Mouse (Mus musculus) c-Kit-positive CD71-negative TER-119-negative erythroid progenitor cells, embryonic 14.5 days (primary cell): ENCODE data around the gene 4930502E18Rik.
"Not testable (repeated sequence)": the region's sequence is repeated elsewhere in the genome, so short reads cannot be mapped to it uniquely, and the experiment has no call there.

ENCODE experiments used
- DNase-seq: peaks from one replicate; pipeline ENCODE4 v3.0.0-alpha.2; 2013; ENCODE audit warnings: low read depth

4930502E18Rik gene

DNA sequence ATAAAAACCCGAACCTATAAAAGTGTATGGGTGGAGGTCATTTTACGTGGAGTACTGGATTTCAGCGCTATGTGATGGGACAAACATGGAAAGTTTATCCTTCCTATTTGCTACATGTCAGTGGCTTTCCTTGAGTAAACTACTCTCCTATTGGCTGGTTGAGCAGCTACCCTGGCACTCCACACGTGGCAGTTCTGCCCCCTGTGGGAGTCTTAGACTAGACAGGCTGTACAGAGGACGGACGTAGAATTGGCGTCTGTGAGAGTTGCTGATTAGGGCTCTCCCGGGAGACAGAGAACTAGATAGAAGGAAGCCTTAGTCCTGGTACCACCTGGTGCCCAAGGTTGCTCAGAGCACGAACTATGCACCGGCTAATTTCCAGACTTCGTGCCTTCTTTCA is at the start of gene 4930502E18Rik:
4930502E18Rik (plus strand) TSS at position 231 of the 400 bp plus-strand sequence.
- no peak for DNase-seq

DNA sequence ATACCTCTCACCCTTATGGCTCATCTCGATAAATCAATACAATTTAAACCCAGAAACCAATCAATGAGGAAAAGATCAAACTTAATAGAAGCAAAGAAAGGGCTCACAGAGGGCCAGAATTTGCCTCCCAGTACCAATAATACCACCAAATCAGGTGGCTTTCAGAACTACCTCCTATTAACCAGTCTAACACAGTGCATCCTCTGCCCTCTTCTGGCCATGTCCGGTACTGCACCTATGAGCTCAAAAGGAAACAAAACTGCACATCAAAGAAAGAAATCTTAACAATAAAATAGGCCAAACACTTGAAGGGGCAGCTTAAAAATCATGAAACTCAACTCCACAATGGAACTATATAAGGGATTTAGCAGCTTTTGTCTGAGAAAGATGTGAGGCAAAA is 47.7 kb upstream of the 4930502E18Rik start:
- not testable (repeated sequence) for DNase-seq

DNA sequence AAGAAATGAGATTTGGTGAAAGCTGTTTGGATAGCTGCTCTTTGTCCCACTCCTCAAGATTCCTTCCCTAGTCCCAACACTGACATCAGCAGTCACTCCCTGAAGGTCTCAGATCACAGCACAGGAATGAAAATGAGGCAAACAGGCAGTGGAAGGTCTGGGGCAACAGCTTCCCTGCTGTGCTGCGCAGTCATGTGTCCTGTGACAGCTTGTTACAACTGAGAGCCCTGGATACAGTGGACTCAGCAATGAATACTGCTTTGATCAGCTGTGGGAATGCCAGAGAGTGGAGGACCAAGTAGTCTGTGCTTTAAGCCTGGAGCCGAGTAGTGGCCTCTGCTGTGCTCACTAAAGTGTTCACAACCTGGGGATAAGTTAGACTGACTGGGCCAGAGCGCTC is 42.0 kb upstream of the 4930502E18Rik start:
- DNase-seq = not testable (repeated sequence)

DNA sequence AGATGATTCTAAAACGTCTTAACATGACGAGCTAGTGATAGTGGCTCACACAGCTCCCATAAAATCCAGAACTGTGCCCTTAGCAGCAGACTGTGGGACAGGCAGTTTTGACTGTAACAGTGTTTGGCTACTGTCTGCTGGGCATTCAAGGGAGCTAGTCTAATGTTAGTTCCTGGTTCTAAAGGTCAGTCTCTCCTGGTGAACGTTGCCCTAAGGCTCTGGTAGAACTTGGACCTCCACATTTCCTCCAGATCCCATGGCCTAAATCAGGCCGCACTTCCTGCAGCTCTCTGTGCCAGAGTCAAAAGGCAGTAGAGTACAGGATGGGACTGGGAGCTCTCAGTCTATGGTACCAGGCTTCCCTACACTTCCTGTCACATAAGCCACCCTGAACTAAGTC is 40.0 kb upstream of the 4930502E18Rik start:
- DNase-seq = not testable (repeated sequence)

DNA sequence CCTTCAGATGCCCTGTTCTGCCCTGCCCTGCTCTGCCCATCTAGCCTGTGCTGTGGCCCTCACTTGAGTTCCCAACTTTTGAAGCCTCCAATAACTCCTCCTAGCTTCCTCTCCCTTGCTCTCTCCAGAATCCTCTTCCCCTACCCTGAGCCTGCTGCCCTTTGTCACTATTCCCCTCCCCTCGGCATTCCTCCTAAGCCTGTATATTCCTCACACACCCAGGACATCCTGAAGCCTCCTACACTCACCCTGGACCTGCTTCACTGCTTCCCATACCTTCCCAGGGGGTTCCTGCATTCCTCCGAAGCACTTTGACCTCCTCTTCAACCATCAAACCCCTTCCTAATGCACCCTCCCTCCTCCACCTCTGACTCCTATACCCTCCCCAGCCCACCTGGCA is 32.6 kb upstream of the 4930502E18Rik start:
- DNase-seq = no peak

DNA sequence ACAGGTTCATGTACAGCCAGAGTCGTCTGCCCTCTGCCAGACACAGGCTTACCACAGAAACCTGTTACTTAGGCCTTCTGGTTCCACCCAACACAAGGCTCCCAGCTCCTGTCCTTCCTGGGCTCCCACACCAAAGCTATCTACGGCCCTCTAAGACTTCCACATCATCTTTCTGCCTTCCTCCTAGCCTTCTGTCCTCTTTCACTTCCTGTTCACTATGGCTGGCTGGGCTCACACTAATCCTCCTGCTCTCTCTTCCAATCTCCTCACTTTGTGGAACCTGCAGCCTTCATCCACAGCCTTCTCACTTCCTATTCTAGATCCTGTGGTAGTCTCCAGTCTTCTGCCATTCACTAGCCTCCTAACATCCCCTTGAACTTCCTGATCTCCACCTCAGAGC is 31.5 kb upstream of the 4930502E18Rik start:
- no peak for DNase-seq

DNA sequence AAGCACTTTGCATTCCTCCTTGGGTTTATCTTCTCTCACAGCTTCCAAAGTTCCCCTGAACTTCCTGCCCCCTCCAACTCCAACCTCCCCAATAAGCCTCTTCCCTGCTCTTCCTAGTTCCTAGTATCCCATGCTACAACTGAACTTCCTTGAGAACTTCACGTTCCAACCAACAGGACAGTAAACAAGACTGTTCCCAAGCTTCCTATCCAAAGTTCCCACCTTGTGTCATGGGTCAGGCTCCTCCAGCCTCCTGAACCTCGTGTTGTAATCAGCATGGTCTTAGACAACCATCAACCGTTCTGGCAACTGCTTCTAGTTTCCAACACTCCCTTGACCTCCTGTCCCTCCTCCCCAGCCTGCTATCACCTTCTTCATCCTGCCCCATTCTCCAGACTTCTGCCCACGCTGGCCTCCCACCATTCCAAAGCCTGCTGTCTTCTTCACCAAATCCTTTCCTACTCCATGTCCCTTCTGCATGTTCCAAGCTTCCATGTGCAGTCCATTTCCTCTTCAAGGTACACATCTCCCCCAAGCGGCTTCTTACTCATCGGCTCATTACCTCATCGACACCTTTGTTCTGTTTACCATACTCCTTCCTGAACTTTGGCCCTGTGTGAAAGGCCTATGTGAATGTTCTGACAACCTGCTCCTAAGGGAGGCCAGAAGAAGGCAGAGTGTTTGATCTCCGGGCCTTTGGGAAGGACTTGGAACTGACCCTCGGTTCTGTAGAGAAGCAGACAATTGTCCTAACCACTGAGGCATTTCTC is 30.4 kb upstream of the 4930502E18Rik start:
- no peak for DNase-seq

DNA sequence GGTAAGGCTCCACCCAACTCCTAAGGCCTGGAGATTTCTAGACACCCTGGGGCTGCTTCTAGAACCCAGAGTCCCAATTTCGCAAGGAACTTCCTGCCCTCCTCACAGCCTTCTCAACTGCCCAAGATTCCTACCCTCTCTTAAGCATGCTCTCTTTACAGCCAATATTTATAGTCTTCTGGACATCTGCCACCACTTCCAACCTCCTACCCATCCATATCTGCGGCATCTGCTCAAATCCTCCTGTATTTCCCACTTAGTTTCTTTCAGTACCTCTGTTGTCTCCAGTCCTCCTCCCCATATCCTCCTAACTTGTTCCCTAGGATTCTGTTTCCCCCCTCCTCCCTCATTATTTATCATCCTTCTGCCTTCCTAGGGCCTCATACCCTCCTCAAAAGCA is 25.4 kb upstream of the 4930502E18Rik start:
- no peak for DNase-seq

DNA sequence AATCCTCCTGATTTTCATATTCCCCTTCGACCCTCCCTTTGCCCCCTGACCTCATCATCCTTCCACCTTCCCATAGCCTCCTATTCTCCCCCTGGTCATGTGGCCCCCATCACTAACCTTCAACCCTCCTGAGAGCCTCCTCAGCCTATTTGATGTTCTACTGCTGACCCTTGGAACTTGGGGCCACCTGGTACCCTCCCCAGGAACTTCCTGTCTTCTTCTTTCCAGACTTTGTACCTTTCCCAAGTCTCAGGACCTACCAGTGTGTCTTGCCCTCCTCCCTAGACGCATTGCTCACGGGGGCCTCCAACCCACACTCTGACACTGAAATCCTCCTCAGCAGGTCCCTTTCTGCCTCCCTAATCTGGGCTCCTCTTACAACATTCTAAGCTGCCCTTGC is 22.0 kb upstream of the 4930502E18Rik start:
- no peak for DNase-seq

DNA sequence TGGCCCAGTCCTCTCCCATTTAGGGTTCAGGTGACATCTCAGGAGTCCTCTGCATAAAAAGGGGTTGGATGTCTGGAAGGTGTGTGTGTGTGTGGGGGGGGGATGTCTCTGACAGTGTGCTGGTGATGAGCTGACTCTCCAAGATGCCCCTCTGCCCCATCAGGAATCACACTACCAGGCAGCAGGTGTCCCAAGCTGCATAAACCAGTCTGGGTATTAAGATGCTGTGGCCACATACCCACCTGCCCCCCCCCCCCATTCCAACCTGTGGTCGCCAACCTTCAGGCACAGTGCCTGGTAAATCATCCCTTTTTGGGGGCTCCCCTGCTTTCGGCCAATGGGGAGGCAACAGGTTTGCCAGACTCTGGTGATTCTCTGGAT is 8.7 kb upstream of the 4930502E18Rik start:
- DNase-seq = no peak

DNA sequence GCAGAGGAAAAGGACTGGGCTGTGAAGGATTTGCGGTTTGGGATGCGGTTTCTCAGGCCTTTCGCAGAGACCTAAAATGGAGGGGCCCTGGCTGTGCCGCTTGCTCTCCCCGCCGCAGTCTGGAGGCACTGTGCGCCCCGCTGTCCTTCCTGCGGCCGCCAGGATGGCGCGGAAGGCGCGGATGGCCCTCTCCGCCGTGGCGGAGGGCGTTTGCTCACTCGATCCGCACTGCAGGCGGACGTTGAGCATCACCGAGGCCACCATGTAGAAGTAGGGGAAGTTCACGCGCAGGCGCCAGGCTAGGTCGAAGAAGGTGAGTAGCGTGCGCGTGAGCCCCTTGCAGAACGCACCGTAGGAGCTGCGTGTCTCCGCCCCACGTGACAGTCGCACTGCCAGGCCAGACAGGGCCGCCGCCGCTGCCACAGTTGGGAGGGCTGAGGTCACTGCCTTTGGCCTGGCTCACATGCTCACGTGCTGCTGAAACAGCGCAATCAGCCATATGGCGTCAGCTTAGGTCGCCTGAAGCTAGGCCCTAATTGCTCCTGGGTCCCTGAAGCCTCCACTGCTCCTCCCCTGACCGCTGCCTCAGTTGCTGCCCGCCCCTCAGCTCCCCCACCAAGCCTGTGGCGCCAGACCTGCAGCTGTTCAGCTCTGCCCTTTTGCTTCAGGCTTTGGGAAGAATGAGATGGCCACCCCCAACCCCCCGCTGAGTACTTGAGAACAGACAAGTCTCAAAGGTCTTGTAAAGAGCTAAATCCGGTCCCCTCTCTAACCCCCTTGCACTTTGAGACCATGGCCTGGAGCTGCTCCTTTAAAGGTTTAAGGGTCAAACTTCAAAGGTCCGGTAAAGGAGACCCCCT is 8.1 kb upstream of the 4930502E18Rik start:
- DNase-seq = no peak

DNA sequence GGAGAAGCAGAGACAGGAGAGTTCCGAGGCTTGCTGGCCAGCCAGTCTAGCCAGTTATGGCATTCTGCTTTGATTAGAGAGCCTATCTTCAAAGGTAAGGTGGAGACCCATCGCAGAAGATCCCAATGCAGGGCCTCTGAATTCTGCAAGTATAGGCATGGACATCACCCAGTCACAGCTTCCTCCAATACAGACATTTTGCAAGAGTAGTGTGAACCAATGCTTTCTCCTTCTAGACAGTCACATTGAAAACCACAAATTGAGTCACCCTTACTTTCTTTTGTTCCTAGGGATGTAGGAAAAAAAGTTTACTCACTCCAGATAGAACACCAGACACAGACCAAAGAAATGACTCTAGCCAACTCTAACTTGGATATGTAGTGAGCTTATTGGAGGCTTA is 4.3 kb downstream of the 4930502E18Rik start:
- DNase-seq = no peak

DNA sequence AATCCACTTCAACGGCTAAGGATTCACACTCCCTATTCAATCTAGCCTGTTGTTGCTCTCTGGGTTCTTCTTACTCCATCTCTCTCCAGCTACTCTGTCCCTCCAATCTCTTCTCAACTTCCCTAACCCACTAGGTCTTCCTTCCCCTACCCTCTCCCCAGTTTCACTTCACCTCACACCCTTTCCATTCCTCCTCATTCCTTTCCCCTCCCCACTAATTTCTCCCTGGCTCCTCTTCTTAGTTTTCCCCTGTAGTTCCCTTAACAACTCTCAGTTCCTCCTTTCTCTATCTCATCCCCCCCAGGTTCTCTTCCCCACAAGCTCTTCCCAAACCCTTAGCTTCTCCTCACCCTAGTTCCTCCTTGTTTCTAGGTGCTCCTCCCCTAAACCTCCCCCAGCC is 28.2 kb downstream of the 4930502E18Rik start:
- DNase-seq = no peak

DNA sequence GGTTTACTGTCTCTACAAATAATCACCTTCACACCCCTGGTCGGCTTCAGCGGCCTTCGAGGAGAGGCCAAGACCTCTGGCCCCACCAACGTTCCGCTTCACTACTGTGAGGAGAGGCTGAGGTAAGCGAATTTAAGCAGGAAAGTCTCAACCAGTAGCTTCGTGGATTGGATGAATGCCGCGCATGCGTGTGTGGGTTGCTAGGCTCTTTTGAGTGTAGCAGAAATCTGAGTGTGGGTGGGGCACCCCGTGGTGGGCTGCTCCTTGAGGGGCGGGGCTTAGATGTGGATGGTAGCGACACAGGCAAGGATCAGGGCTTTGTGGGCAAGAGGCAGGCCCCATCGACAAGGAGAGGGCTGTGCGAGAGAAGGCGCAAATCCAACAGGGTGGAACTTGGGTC is 33.1 kb downstream of the 4930502E18Rik start, which contains the start of gene 1700013H16Rik:
1700013H16Rik (minus strand) TSS at position 96 of the 400 bp plus-strand sequence.
- no peak for DNase-seq

DNA sequence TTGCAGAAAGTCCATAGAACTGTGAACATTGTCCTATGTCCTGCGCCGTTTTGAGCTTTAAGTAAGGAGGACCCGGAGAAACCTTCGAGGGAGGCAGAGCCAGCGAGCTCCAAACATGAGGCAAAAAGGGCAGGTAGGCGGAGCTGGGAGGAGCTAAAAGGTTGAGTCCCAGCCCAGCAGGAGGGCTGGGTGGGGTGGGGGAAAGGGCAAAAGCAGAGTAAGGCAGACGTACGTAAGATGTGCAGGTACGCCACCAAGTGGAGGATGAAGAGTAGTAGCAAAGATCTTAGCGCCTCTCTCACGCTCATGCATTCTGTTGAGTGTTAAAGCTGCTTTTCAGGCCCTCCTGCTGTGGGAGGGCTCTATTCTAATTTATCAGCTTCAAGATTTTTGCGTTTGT is 51.6 kb downstream of the 4930502E18Rik start, which contains the start of gene Zfp36l3:
Zfp36l3 (minus strand) TSS at position 119 of the 400 bp plus-strand sequence.
- no peak for DNase-seq
